8 mouse cellular contexts compared by ENCODE assay signal in the genomic region with DNA sequence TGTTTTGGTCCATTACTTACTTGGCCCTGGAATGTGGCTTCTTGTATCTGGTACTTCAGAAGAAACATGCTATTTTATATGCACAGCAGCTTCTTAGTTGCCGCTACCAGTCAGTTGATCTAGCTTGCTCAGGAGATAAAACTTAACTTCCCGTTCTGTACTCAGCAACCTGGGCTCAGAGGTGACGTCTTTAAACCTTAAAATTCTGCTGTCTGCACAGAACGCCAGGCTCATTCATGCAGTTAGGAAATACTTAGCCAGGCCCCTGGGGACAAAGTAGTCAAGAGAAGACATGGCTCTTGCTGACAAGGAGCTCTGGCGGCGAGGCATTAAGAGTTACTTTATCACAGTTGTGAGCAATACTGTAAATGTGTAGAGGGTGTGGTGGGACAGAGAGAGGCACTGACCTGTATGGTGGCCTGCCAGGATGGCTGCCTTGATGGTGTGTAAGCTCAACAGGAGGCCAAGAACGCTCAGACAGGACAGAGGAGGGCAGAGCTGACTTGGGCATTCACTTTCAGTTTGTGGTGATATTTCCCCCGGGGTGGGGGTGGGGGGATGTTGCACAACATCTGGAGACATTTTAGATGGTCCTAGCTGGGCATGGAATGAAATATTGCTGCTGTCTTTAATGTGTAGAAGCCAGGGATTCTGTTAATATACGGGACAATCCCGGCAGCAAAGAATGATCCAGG. TPM values are rescaled to one million over a fixed set of nuclear protein-coding genes. Genes with fewer than 3 reads are reported as not detected.
DNase-seq lines count a peak whose midpoint lies in the region; ATAC-seq and TF ChIP-seq lines count a peak whose summit lies in the region.

No protein-coding gene starts in this region.

- peak; percentile 87 for ATAC-seq in Patski
- ATAC-seq in kidney, embryonic 15.5 days (replicated peaks; ENCODE audit: low FRiP score) = no peak
- 0 out of 2 replicates have a peak, but pooled peaks have one; percentile 31 for ATAC-seq in neural tube, embryonic 15.5 days (ENCODE audit: low FRiP score)
- no peak for ATAC-seq in erythroblast, adult 5-6 weeks (replicated peaks; ENCODE audit: low FRiP score, poor library complexity, severe bottlenecking)

- no peak for TF ChIP-seq CTCF in Patski (IDR thresholded peaks at IDR 0.05)

- DNase-seq in gastrocnemius, postnatal 25 days = peak; percentile 14
- DNase-seq in gastrocnemius, postnatal 4 days (ENCODE audit: low spot score in 2 of 2) = no peak
- DNase-seq in Patski (ENCODE audit: low read depth, low spot score) = no peak
- DNase-seq in cerebellum, postnatal 10 days = no peak
- no peak for DNase-seq in layer of hippocampus, adult 18-20 months (ENCODE audit: low spot score in 2 of 2)

- in situ Hi-C loops in Patski (cut with MboI; ENCODE audit: low pct_unique_long_range_greater_than_20kb) = no loop called here

- H3K9me3 ChIP-seq in kidney, embryonic 15.5 days (replicated peaks) = no peaks in the 10 kb centered on the region
- no peaks in the 10 kb centered on the region for H3K9me3 ChIP-seq in neural tube, embryonic 15.5 days (replicated peaks)

- 42% methylated on average over 10 of the region's 10 CpGs for WGBS in kidney, embryonic 15.5 days
- 58% methylated on average over 10 of the region's 10 CpGs for WGBS in neural tube, embryonic 15.5 days

- H3K4me3 ChIP-seq in kidney, embryonic 15.5 days (replicated peaks) = no peak overlapping the region
- no peak overlapping the region for H3K4me3 ChIP-seq in neural tube, embryonic 15.5 days (replicated peaks)

- H3K27ac ChIP-seq in kidney, embryonic 15.5 days = peak overlapping the region; percentile 50
- no peak overlapping the region for H3K27ac ChIP-seq in neural tube, embryonic 15.5 days (replicated peaks)

- peaks cover 26% of the 10 kb centered on the region for H3K4me1 ChIP-seq in kidney, embryonic 15.5 days
- H3K4me1 ChIP-seq in neural tube, embryonic 15.5 days = peaks cover 13% of the 10 kb centered on the region

- no peak overlapping the region for H3K9ac ChIP-seq in kidney, embryonic 15.5 days
- no peak overlapping the region for H3K9ac ChIP-seq in neural tube, embryonic 15.5 days (replicated peaks)

- no peak overlapping the region; the same call in 1 of the 2 replicates for H3K4me2 ChIP-seq in kidney, embryonic 15.5 days
- no peak overlapping the region for H3K4me2 ChIP-seq in neural tube, embryonic 15.5 days

- CTCF ChIA-PET in Patski (lab: Charles Lee) = interaction anchor here (0.7 to 1.5 kb wide), 3 partner anchors 9 to 37 kb away, joined by 3 to 5 read pairs (median 4); a partner anchor contains a TSS

- H3K27me3 ChIP-seq in Patski = no peaks in the 10 kb centered on the region
- H3K27me3 ChIP-seq in kidney, embryonic 15.5 days = no peaks in the 10 kb centered on the region
- H3K27me3 ChIP-seq in neural tube, embryonic 15.5 days (replicated peaks) = no peaks in the 10 kb centered on the region

- 0 out of 2 replicates have a peak, but pooled peaks cover 3% of the 10 kb centered on the region for H3K36me3 ChIP-seq in kidney, embryonic 15.5 days
- H3K36me3 ChIP-seq in neural tube, embryonic 15.5 days = no peaks in the 10 kb centered on the region

- POLR2A ChIA-PET in Patski (lab: Charles Lee) = no interaction called here

RNA-seq across cellular contexts. Expression of a gene that starts 11.3 kb away (rescaled TPM):
- 10 to 100 TPM; 15.4 to 15.8 TPM for total RNA-seq in gastrocnemius, postnatal 25 days (2021)
- 10 to 100 TPM; 14.7 to 14.9 TPM for total RNA-seq in gastrocnemius, postnatal 4 days (2021)
- 26.3 TPM for polyA plus RNA-seq in Patski (2021)
- 12.4 and 14.3 TPM in 2 replicates for polyA plus RNA-seq in kidney, embryonic 15.5 days (2015; fragmentation: Nextera tagmentation; extraction: Ambion mirVana)
- polyA plus RNA-seq in neural tube, embryonic 15.5 days (2015; fragmentation: Nextera tagmentation; extraction: Ambion mirVana) = 16.5 and 19.6 TPM in 2 replicates
- total RNA-seq in erythroblast, adult 5-6 weeks (2015; ENCODE audit: low replicate concordance) = 19.2 and 20.2 TPM in 2 replicates
- total RNA-seq in erythroblast, adult 5-6 weeks (2017; ENCODE audit: low replicate concordance) = 7.9 and 11.0 TPM in 2 replicates
- 10 to 100 TPM; 65.9 to 69.2 TPM for total RNA-seq in layer of hippocampus, adult 18-20 months (2021)

RNA-seq across cellular contexts. Expression of a gene that starts 11.4 kb away (rescaled TPM):
- total RNA-seq in gastrocnemius, postnatal 25 days (2021) = 1 to 10 TPM; 1.2 to 5.5 TPM
- 1 to 10 TPM; 4.2 to 4.9 TPM for total RNA-seq in gastrocnemius, postnatal 4 days (2021)
- 2.7 TPM for polyA plus RNA-seq in Patski (2021)
- 1.9 and 2.1 TPM in 2 replicates for polyA plus RNA-seq in kidney, embryonic 15.5 days (2015; fragmentation: Nextera tagmentation; extraction: Ambion mirVana)
- 0.87 and 1.8 TPM in 2 replicates for polyA plus RNA-seq in neural tube, embryonic 15.5 days (2015; fragmentation: Nextera tagmentation; extraction: Ambion mirVana)
- 13.8 and 19.0 TPM in 2 replicates for total RNA-seq in erythroblast, adult 5-6 weeks (2015; ENCODE audit: low replicate concordance)
- 7.5 and 11.8 TPM in 2 replicates for total RNA-seq in erythroblast, adult 5-6 weeks (2017; ENCODE audit: low replicate concordance)
- 1 to 10 TPM in 1 of 2 experiments, under 1 TPM in 1; 0.87 to 1.9 TPM for total RNA-seq in layer of hippocampus, adult 18-20 months (2021)

Comparison
In these comparisons a context has a peak if more than half of its experiments do, and no peak if none do; other contexts are left out.
1. ATAC-seq: peak in Patski (single experiment) and neural tube, embryonic 15.5 days (single experiment); none in kidney, embryonic 15.5 days (single experiment) and erythroblast, adult 5-6 weeks (single experiment).